Mouse (Mus musculus) megakaryocyte, embryonic 14.5 days (primary cell): Measurements from ENCODE around the gene Gna15.

ENCODE experiments used
- FLI1 ChIP-seq: IDR thresholded peaks from 2 replicates; pipeline ENCODE4 v1.6.1; 2012; ENCODE audit warnings: low read length, inconsistent platforms, mixed read lengths
- GATA1 ChIP-seq: IDR thresholded peaks from 3 replicates; pipeline ENCODE4 v1.6.1; 2012; ENCODE audit warnings: mixed read lengths, low read length, inconsistent platforms, borderline replicate concordance

- TF ChIP-seq GATA1, result no peak
- TF ChIP-seq FLI1, result no peak
Measured at GRCm38 (mm10) chr10:81562411-81562810, 38.4 kb upstream of the Gna15 start.
